Mouse (Mus musculus) small intestine, adult 2 months (tissue): ENCODE results near the gene Olfr1079. TPM values are rescaled to one million over a fixed set of nuclear protein-coding genes. Genes with fewer than 3 reads are reported as not detected.
"Not testable (repeated sequence)": the region's sequence is repeated elsewhere in the genome, so short reads cannot be mapped to it uniquely, and the experiment has no call there.

Source experiments
- H3K27ac ChIP-seq: fragments of 200-500 bp; 2 replicates; pipeline ENCODE4 v1.5.1; 2012; ENCODE audit warnings: low read depth, low read length, control low read depth, inconsistent platforms; ENCODE audit not compliant: insufficient read depth
- H3K27me3 ChIP-seq: fragments of 200-500 bp; 2 replicates; pipeline ENCODE4 v1.6.1; 2012; ENCODE audit warnings: mild to moderate bottlenecking, moderate library complexity, low read length, inconsistent platforms; ENCODE audit not compliant: control insufficient read depth, insufficient read depth
- H3K36me3 ChIP-seq: fragments of 200-500 bp; 2 replicates; pipeline ENCODE4 v1.6.1; 2012; ENCODE audit warnings: mild to moderate bottlenecking, low read length, control low read depth, inconsistent platforms; ENCODE audit not compliant: control insufficient read depth, insufficient read depth
- H3K4me1 ChIP-seq: fragments of 200-500 bp; 2 replicates; pipeline ENCODE4 v1.6.1; 2012; ENCODE audit warnings: low read length, inconsistent platforms, mixed read lengths; ENCODE audit not compliant: control insufficient read depth, insufficient read depth, insufficient read length
- H3K4me3 ChIP-seq: fragments of 200-500 bp; 2 replicates; pipeline ENCODE4 v1.5.1; 2012; ENCODE audit warnings: low read depth, mild to moderate bottlenecking, control low read depth, inconsistent platforms, low read length, moderate library complexity
- CTCF ChIP-seq: fragments of 200-500 bp; IDR thresholded peaks from 2 replicates; pipeline ENCODE4 v1.5.1; 2012; ENCODE audit warnings: low read depth, mild to moderate bottlenecking, control low read depth, inconsistent platforms, low read length, moderate library complexity, mixed read lengths; ENCODE audit not compliant: insufficient replicate concordance, insufficient read length; ENCODE audit errors: extremely low read depth
- POLR2A ChIP-seq: fragments of 200-500 bp; IDR thresholded peaks from 2 replicates; pipeline ENCODE4 v1.6.1; 2012; ENCODE audit warnings: low read depth, mild to moderate bottlenecking, control low read depth, inconsistent platforms, low read length, moderate library complexity
- WGBS: fragments of 180-500 bp; shearing (Covaris S2); methylation state at CpG from one replicate; pipeline ENCODE4 v1.1.7; 2018; 5-methylcytosine and 5-hydroxymethylcytosine counted together
- polyA plus RNA-seq: library from polyadenylated mRNA; depleted of rRNA; stranded (reverse); fragments of >200 nt; gene quantifications from 2 replicates; pipeline ENCODE4 v1.2.3, GENCODE M21; 2012; rRNA removed

Gene Olfr1079
- not detected in 2 replicates for polyA plus RNA-seq

DNA sequence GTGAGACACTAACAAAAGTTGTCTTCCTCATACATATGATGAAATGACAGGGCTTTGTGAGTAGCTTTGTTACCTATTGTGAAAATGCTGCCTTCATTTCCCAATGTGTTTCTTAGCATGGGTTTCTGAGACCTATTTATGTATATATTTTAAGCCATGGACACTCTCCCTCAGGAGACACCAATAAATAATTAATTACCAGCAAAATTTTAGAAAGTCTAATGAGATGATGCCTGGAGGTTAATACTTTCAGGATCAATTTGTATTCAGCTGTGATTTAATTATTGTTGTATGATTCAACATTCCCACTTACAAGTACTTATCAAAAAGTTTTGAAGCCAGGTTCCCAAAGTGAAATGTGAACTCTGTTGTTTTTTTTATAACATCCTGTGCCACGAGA lies at the start of gene Olfr1079:
Olfr1079 (minus strand) TSS at position 101 of the 400 bp plus-strand sequence.
- Histone ChIP-seq H3K27ac (no peak within 1 kb of the TSS), H3K4me3 (no peak within 1 kb of the TSS), H3K36me3 (no peaks in the 10 kb centered on the region), H3K4me1 (no peaks in the 10 kb centered on the region), H3K27me3 (no peaks in the 10 kb centered on the region)
- TF ChIP-seq CTCF (no peak), POLR2A (no peak)
- whole genome bisulfite sequencing: 59% methylated on average over 1 of the region's 1 CpGs

DNA sequence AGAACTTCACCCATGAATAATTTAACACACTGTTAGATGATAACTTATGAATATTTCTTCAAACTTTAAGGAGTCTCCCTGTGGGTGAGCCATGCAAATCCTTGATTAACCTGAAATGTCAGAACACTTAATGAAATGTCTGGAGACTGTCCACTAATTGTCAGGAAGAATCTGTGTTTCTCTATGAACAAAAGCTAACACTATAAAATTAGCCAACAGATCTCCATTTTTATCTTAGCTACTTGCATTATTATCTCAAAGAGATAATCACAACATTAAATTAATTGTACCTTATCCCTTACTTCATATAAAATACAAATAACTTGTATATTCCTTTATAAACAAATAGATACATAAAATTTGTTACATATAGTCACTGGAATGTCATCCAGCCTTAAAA lies 15.9 kb upstream of the Olfr1079 start, which contains the start of gene Olfr1080:
Olfr1080 (minus strand) TSS at position 101 of the 400 bp plus-strand sequence.
- not testable (repeated sequence) for H3K4me3 ChIP-seq, H3K27ac ChIP-seq, H3K27me3 ChIP-seq, H3K4me1 ChIP-seq, H3K36me3 ChIP-seq

DNA sequence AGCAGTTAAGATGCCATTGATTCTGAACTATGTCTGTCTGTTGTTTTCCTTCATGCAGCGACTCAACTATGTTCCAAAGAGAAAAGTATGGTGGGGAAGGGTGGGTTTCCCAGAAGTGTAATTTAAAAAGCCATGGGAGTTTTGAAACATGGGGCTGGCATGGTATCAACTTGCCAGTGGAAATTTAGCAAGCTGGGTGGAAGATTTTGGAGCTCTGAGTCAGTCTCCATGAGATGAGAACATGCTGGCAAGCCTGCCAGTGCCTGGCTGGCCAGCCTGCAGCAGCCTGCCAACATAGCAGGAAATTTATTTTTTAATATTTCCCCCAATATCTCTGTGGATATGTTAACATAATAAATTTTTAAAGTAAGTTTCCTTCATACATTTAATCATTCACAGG lies 11.3 kb downstream of the Olfr1079 start:
- Histone ChIP-seq H3K27ac (no peak overlapping the region), H3K4me1 (no peaks in the 10 kb centered on the region), H3K4me3 (no peak overlapping the region), H3K36me3 (no peaks in the 10 kb centered on the region), H3K27me3 (no peaks in the 10 kb centered on the region)
- TF ChIP-seq POLR2A: no peak
- TF ChIP-seq CTCF: no peak
- 58% methylated on average over 1 of the region's 1 CpGs for WGBS

DNA sequence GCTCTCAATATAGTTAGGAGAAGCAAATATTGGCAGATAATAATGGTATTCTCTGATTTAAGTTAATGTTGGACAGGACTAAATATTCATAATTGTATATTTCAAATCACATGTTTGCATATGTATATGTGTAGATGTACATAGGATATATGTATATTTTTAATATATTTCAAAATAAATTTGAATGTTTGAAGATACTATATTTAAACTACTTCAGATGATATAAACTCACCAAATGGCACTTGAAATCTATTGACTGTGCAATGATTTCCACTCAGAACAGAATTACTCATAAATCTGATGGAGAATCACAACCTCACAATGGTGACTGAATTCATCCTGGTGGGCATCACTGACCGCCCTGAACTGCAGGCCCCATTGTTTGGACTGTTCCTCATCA lies 34.1 kb downstream of the Olfr1079 start, which contains the start of gene Olfr1076:
Olfr1076 (plus strand) TSS at position 301 of the 400 bp plus-strand sequence.
- Histone ChIP-seq H3K4me3 (no peak within 1 kb of the TSS), H3K27ac (no peak within 1 kb of the TSS), H3K4me1 (no peaks in the 10 kb centered on the region), H3K36me3 (no peaks in the 10 kb centered on the region), H3K27me3 (no peaks in the 10 kb centered on the region)
- WGBS: 58% methylated on average over 1 of the region's 1 CpGs
- no peak for TF ChIP-seq CTCF
- TF ChIP-seq POLR2A: no peak

DNA sequence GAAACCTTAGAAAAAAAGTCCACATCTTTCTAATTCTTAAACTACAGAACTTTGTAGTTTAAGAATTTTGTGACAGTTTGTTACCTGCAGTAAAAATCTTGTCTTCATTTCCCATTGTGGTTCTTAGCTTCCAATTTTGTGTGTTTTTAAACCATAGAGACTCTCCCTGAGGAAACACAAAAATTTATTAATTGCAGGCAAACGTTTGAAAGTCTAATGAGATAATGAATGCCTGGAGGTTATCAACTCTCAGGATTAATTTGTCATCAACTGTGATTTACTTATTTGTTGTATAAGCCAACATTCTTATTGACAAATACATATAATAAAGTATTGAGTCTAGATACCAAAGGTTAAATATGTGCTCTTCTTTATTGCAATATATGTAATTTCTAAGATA lies 55.0 kb downstream of the Olfr1079 start, which contains the start of gene Olfr228:
Olfr228 (minus strand) TSS at position 101 of the 400 bp plus-strand sequence.
- TF ChIP-seq POLR2A (no peak), CTCF (no peak)
- H3K27me3 ChIP-seq: no peaks in the 10 kb centered on the region
- H3K4me1 ChIP-seq: no peaks in the 10 kb centered on the region
- 21% methylated on average over 1 of the region's 1 CpGs for WGBS
- no peak within 1 kb of the TSS for H3K27ac ChIP-seq
- H3K4me3 ChIP-seq: no peak within 1 kb of the TSS
- H3K36me3 ChIP-seq: no peaks in the 10 kb centered on the region

Other genes starting within 250 kb of the Olfr1079 start
- gene Olfr1053, start 227.2 kb downstream of the Olfr1079 start, polyA plus RNA-seq: not detected in 2 replicates
- not detected in 2 replicates for gene Olfr1054, start 207.0 kb downstream of the Olfr1079 start, polyA plus RNA-seq
- not detected in 2 replicates for gene Olfr1055, start 192.2 kb downstream of the Olfr1079 start, polyA plus RNA-seq
- not detected in 2 replicates for gene Olfr1056, start 180.0 kb downstream of the Olfr1079 start, polyA plus RNA-seq
- gene Olfr1057, start 164.1 kb downstream of the Olfr1079 start, polyA plus RNA-seq: not detected in 2 replicates
- gene Olfr1058, start 153.9 kb downstream of the Olfr1079 start, polyA plus RNA-seq: not detected in 2 replicates
- not detected in 2 replicates for gene Olfr1061, start 128.4 kb downstream of the Olfr1079 start, polyA plus RNA-seq
- not detected in 2 replicates for gene Olfr1062, start 115.7 kb downstream of the Olfr1079 start, polyA plus RNA-seq
- not detected in 2 replicates for gene Olfr1065, start 91.9 kb downstream of the Olfr1079 start, polyA plus RNA-seq
- not detected in 2 replicates for gene Olfr1066, start 86.2 kb downstream of the Olfr1079 start, polyA plus RNA-seq
- gene Olfr228, start 55.1 kb downstream of the Olfr1079 start, polyA plus RNA-seq: not detected in 2 replicates
- not detected in 2 replicates for gene Olfr1076, start 34.0 kb downstream of the Olfr1079 start, polyA plus RNA-seq
- not detected in 2 replicates for gene Olfr1080, start 15.8 kb upstream of the Olfr1079 start, polyA plus RNA-seq
- gene Olfr1082, start 56.5 kb upstream of the Olfr1079 start, polyA plus RNA-seq: not detected in 2 replicates
- not detected in 2 replicates for gene Olfr1084, start 97.2 kb upstream of the Olfr1079 start, polyA plus RNA-seq
- not detected in 2 replicates for gene Olfr1085, start 119.5 kb upstream of the Olfr1079 start, polyA plus RNA-seq
- not detected in 2 replicates for gene Olfr1086, start 137.6 kb upstream of the Olfr1079 start, polyA plus RNA-seq
- not detected in 2 replicates for gene Olfr1087, start 155.9 kb upstream of the Olfr1079 start, polyA plus RNA-seq
- not detected in 2 replicates for gene Olfr1089, start 191.2 kb upstream of the Olfr1079 start, polyA plus RNA-seq
- gene Olfr1090, start 216.5 kb upstream of the Olfr1079 start, polyA plus RNA-seq: not detected in 2 replicates
- gene Olfr1093, start 240.0 kb upstream of the Olfr1079 start, polyA plus RNA-seq: not detected in 2 replicates